Mouse (Mus musculus) spleen, adult 18-20 months (tissue): Measurements from ENCODE around the gene Krt83.
"Not testable (repeated sequence)": the region's sequence is repeated elsewhere in the genome, so short reads cannot be mapped to it uniquely, and the experiment has no call there.

Experiments used
- DNase-seq, 2 experiments: peaks; one replicate each; pipeline ENCODE4 v3.0.0; 2022; ENCODE audit warnings: mixed read lengths in 2 of 2

Krt83 gene

GRCm38 (mm10) chr15:101491431-101491830, at the start of gene Krt83:
Krt83 (minus strand) TSS chr15:101491512.
- no peak for DNase-seq

DNA sequence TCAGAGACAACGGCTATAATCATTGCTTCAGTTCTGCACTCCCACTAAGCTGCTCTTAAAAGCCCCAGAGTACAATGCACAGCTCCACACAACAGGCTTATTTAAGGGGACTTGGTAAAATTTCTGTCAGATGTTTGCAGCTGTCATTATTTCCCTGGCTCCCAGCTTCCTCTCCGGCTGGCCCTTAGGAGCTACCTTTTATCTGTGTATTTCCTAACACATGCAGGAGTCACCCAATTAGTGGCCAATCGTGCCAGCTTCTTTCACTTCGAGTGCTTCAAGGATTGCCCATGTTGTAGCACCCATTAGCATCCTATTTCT, 47.2 kb upstream of the Krt83 start:
- DNase-seq = no peak

GRCm38 (mm10) chr15:101537864-101538579, 46.7 kb upstream of the Krt83 start:
- DNase-seq = no peak

GRCm38 (mm10) chr15:101536054-101536850, 44.9 kb upstream of the Krt83 start:
- DNase-seq = no peak

- DNase-seq = no peak
Measured at GRCm38 (mm10) chr15:101532720-101533119, 41.4 kb upstream of the Krt83 start, which contains the start of gene Krt84. Krt84 (minus strand) TSS chr15:101532820.

DNA sequence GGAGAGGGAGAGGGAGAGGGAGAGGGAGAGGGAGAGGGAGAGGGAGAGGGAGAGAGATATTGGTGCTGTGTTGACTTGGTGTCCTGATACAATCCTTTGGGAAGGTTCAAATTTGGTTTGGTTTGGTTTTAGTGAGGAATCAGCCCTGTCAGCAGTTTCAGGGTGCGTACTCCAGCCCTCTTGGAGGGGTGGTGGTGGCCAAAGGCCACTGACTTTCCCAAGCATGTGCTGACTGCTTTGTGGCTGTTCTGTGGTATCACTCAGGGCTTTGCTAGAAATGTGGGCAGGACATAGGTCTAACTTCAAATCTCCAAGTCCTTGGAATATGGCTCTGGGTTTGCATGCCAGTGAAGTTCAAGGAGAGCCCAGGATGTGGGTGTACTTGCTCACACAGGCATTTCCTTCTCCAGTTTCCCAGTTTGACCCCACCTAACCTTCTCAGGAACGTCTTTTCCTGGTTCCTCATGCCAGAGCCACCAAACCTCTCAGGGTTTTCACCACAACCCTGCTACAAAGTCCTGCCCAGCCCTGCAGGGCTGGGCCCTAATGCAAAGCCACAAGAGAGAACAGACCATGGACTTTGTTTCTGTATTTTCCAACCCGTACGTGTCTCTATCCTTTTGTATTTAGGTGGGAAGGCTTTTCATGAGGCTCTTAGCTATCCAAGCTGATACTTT, 31.4 kb upstream of the Krt83 start:
- DNase-seq = no peak

- peak in 1 of 2 experiments; percentile 53 for DNase-seq
Measured at GRCm38 (mm10) chr15:101519792-101520191, 28.5 kb upstream of the Krt83 start.

DNA sequence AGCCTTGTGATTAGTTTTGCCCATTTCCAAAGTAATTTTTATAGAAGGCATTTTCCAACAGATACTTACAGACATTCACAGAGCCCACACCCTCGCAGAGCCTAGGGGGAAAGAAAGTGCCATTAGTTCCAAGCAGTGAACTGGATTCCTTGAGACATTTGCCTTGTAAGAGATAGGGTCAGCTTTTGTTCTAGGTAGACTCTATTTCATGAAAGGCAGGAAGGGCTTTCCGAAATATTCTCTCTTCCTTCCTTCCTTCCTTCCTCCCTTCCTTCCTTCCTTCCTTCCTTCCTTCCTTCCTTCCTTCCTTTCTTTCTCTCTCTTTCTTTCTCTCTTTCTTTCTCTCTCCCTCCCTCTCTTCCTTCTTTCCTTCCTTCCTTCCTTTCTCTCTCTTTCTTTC, 25.8 kb upstream of the Krt83 start, which contains the start of gene Gm49425:
Gene Gm49425 (minus strand): TSS at position 101 of the 400 bp plus-strand sequence.
- not testable (repeated sequence) for DNase-seq

- DNase-seq = no peak
Measured at GRCm38 (mm10) chr15:101508247-101508646, 16.9 kb upstream of the Krt83 start.

DNA sequence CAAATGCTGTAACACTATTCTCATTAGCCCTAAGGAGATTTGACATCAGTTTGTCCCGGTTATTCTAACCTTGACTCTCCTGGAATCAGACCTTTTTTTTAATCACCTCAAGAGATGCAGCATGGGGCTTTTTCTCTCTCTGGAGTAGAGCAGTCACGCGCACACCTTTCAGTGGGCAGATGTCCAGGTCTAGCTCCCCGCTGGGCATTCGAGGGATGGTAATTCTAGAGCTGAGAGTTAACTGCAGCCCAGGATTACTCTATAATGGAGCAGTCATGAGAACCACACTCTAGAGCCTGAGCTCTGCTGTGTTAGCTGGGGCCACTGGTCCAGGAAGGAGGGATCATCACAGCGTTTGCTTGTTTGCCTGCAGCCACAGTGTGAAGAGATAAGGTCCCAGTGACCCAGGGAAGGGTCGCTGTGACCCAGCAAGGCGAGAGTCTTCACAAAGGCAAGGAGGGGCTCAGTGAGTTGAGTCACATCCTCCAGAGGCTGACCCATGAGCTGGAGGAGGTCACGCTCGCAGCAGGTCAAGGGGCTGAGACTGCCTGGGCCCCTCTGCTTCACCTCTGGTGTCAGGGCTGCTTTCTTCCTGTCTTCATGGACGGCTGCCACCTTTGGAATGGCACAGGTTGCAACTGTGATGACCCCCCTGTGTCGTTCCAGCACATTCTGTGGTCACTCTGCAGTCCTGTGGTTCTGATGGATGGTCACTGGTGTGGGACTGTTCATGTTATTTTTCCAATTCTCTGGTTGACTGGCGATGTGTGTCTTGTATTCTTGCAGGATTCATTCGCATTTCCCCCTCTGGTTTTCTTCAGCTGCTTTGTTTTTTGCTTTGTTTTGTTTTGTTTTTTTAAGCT, 15.8 kb upstream of the Krt83 start:
- DNase-seq = no peak

DNA sequence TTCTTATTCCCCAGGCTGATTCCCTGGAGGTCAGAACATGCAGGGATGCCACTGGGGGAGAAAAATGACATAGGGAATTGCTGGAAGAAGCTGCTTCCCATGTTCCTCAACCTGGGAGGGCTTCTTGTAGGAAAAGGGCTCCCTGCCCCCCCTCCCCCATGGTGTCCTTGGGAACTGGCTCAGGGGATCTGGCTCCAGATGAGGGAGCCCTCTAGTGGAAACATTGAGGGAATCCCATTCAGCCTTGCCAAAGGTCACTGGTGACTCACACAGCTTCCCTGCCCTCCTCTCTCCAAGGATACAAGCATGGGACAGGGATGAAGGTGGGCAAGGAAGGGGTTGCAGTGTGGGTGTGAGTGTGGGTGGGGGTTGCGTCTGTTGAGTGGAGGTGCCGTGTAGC, 5.9 kb upstream of the Krt83 start:
- no peak for DNase-seq

DNA sequence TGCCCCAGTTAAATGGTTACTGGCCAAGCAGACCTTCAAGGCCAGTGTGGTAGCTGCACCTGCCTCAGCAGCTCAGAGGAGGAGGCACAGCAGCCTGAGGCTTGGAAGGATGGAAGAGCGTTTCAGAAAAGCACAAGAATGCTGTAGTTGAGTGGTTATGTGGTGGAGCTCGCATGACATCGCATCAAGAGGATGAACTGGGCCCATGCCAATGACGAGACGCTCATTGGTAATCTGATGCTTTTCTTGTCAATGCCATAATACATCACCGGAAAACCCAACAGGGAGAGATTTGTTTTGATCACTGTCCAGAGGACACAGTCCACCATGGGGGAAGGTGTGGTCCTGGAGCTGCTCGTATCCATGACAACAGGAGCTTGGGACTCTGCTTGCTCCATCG, 4.0 kb upstream of the Krt83 start:
- no peak for DNase-seq

DNA sequence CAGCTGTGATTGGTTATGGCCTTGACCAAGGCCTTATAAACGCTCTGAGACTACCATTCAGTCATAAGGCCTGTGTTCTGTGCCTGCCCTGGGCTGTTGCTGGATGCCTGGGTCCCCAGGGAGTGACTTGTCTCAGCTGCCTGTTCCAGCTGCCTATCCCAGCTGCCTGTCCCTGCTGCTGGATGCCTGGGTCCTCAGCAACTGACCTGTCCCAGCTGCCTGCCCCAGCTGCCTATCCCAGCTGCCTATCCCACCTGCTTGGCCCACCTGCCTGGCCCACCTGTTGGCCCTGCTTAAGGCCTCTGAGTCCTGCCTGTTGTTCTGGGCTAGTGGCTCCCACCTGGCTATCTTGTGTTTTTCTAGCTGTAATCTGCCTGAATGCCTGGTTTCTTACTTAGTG, 2.9 kb upstream of the Krt83 start:
- DNase-seq = no peak

GRCm38 (mm10) chr15:101493713-101494112, 2.4 kb upstream of the Krt83 start:
- DNase-seq = no peak

- DNase-seq = no peak
Measured at GRCm38 (mm10) chr15:101492718-101493117, 1.4 kb upstream of the Krt83 start.

- DNase-seq = peak in 1 of 2 experiments; percentile 2
Measured at GRCm38 (mm10) chr15:101485911-101486635, 5.2 kb downstream of the Krt83 start.

GRCm38 (mm10) chr15:101484939-101485338, 6.4 kb downstream of the Krt83 start:
- no peak for DNase-seq

DNA sequence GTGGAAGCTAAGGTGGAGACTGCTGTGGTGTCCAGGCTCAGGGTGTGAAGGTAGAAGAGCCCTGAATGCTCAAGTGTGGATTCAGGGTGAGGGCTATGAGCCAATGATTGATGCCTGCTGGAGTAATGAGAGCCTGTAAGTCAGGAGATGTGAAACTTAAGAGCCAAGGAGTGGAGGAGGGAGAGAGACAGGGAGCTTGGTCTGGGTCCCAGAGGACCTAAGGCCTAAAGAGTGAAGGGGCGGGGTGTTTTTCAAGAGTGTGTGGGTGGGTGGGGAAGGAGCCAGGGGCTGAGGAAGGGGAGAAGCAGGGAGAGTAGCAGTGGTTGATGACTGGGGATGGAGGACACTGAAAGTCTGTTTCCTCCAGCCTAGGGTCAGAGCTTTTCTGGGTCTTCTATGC, 7.7 kb downstream of the Krt83 start:
- DNase-seq = no peak

GRCm38 (mm10) chr15:101482056-101482455, 9.3 kb downstream of the Krt83 start:
- no peak for DNase-seq

DNA sequence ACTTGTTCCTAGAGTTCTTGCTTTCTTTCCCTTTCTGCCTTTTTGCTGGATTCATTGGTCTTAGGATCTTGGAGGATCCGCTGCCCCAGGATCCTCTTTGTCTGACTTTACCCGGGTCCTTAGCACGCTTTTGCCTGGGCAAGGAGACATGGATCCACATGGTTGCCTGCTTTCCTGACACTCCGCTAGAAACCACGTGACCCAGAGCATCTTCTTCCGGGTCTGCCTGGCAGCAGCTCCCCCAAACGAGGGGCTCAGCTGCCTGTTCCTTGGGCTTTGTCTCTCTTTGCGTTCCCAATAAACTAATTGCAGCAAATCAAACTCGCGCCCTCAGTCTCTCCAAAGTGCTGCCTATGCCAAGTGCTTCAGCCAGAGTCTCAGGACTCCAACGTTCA, 11.6 kb downstream of the Krt83 start:
- DNase-seq = no peak

DNA sequence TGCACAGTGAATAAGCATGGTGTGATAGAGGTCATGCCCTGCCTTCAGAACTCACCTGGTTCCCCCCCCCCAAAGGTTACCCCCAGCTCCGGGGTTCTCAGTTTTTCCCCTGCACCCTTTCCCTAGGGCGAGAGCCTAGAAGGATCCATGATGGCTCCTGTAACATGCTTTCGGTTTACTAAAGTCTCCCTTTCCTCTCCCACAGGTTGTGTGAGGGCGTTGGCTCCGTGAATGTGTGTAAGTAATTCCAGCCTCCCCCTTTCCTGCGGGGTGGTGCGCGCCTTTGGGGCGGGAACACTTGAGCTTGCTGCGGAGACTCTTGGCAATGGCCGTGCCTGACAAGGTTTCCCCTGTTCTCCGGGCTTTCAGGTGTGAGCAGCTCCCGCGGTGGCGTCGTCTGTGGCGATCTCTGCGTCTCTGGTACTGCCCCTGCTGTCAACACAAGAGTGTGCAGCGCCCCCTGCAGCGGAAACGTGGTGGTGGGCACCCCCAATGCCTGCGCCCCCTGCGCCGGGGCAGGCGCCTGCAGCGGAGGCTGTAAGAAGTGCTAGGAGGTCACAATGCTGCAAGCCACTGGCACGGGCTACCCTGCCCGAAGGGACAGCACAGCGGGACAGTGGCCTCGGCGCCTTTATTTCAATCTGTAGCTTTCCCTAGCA, 12.2 kb downstream of the Krt83 start:
- DNase-seq = peak; percentile 8 to 11
